Mouse (Mus musculus): ENCODE results near the gene Rfx7. TPM values are rescaled to one million over a fixed set of nuclear protein-coding genes. Genes with fewer than 3 reads are reported as not detected.

Gene Rfx7
- polyA plus RNA-seq, 1 experiment from 2014 or later, result 14.9 TPM

- Histone ChIP-seq H3K4me2 (ENCODE audit: low read length) (peak overlapping the region; percentile 79), H3K9ac (ENCODE audit: low read depth, low read length) (peak overlapping the region; percentile 96), H3K4me3 (ENCODE audit: low read depth, low read length) (peak overlapping the region; percentile 94), H3K27ac (ENCODE audit: low read length) (peak overlapping the region; percentile 100), H3K27me3 (ENCODE audit: control insufficient read depth, insufficient read depth, low read depth, low read length) (no peaks in the 10 kb centered on the region), H3K4me1 (ENCODE audit: control insufficient read depth, insufficient read depth, low read length) (peaks cover 18% of the 10 kb centered on the region), H3K36me3 (ENCODE audit: control insufficient read depth, insufficient read depth, low read length) (no peaks in the 10 kb centered on the region), H3K9me3 (replicated peaks; ENCODE audit: control insufficient read depth, low read length, poor library complexity, severe bottlenecking) (no peaks in the 10 kb centered on the region)
- WGBS, result 0% methylated on average over 2 of the region's 2 CpGs
- peak; percentile 12 for ATAC-seq
Measured at GRCm38 (mm10) chr9:72533089-72533415, 1.0 kb downstream of the Rfx7 start.

- ATAC-seq, result no peak
Measured at GRCm38 (mm10) chr9:72534985-72535384, 2.9 kb downstream of the Rfx7 start.

GRCm38 (mm10) chr9:72535394-72535793, 3.4 kb downstream of the Rfx7 start:
- Histone ChIP-seq H3K9ac (ENCODE audit: low read depth, low read length) (no peak overlapping the region), H3K36me3 (ENCODE audit: control insufficient read depth, insufficient read depth, low read length) (no peaks in the 10 kb centered on the region), H3K4me3 (ENCODE audit: low read depth, low read length) (no peak overlapping the region), H3K4me1 (ENCODE audit: control insufficient read depth, insufficient read depth, low read length) (peaks cover 12% of the 10 kb centered on the region), H3K4me2 (ENCODE audit: low read length) (peak overlapping the region; percentile 36; the same call in 1 of the 2 replicates), H3K9me3 (replicated peaks; ENCODE audit: control insufficient read depth, low read length, poor library complexity, severe bottlenecking) (no peaks in the 10 kb centered on the region), H3K27ac (ENCODE audit: low read length) (no peak overlapping the region), H3K27me3 (ENCODE audit: control insufficient read depth, insufficient read depth, low read depth, low read length) (no peaks in the 10 kb centered on the region)
- WGBS, result 77% methylated on average over 3 of the region's 3 CpGs
- no peak for ATAC-seq

More at GRCm38 (mm10) chr9:72534985-72535384, 2.9 kb downstream of the Rfx7 start:
- Histone ChIP-seq H3K27ac (ENCODE audit: low read length) (no peak overlapping the region), H3K4me2 (ENCODE audit: low read length) (peak overlapping the region; percentile 48; the same call in 1 of the 2 replicates), H3K9ac (ENCODE audit: low read depth, low read length) (no peak overlapping the region), H3K36me3 (ENCODE audit: control insufficient read depth, insufficient read depth, low read length) (no peaks in the 10 kb centered on the region), H3K4me3 (ENCODE audit: low read depth, low read length) (peak overlapping the region; percentile 24), H3K4me1 (ENCODE audit: control insufficient read depth, insufficient read depth, low read length) (peaks cover 16% of the 10 kb centered on the region), H3K27me3 (ENCODE audit: control insufficient read depth, insufficient read depth, low read depth, low read length) (no peaks in the 10 kb centered on the region), H3K9me3 (replicated peaks; ENCODE audit: control insufficient read depth, low read length, poor library complexity, severe bottlenecking) (no peaks in the 10 kb centered on the region)
- WGBS, result 85% methylated on average over 2 of the region's 2 CpGs

GRCm38 (mm10) chr9:72537086-72537485, 5.0 kb downstream of the Rfx7 start:
- H3K4me2 ChIP-seq (ENCODE audit: low read length), result no peak overlapping the region
- no peak for ATAC-seq
- no peaks in the 10 kb centered on the region for H3K9me3 ChIP-seq (replicated peaks; ENCODE audit: control insufficient read depth, low read length, poor library complexity, severe bottlenecking)
- H3K4me1 ChIP-seq (ENCODE audit: control insufficient read depth, insufficient read depth, low read length), result peaks cover 4% of the 10 kb centered on the region; the same call in 1 of the 2 replicates
- no peak overlapping the region for H3K9ac ChIP-seq (ENCODE audit: low read depth, low read length)
- H3K36me3 ChIP-seq (ENCODE audit: control insufficient read depth, insufficient read depth, low read length), result no peaks in the 10 kb centered on the region
- WGBS, result 42% methylated on average over 1 of the region's 1 CpGs
- no peaks in the 10 kb centered on the region for H3K27me3 ChIP-seq (ENCODE audit: control insufficient read depth, insufficient read depth, low read depth, low read length)
- H3K27ac ChIP-seq (ENCODE audit: low read length), result no peak overlapping the region
- H3K4me3 ChIP-seq (ENCODE audit: low read depth, low read length), result no peak overlapping the region

GRCm38 (mm10) chr9:72543590-72543989, 11.6 kb downstream of the Rfx7 start:
- Histone ChIP-seq H3K4me3 (ENCODE audit: low read depth, low read length) (no peak overlapping the region), H3K27ac (ENCODE audit: low read length) (no peak overlapping the region), H3K9me3 (replicated peaks; ENCODE audit: control insufficient read depth, low read length, poor library complexity, severe bottlenecking) (no peaks in the 10 kb centered on the region), H3K27me3 (ENCODE audit: control insufficient read depth, insufficient read depth, low read depth, low read length) (no peaks in the 10 kb centered on the region), H3K4me1 (ENCODE audit: control insufficient read depth, insufficient read depth, low read length) (no peaks in the 10 kb centered on the region), H3K4me2 (ENCODE audit: low read length) (no peak overlapping the region), H3K36me3 (ENCODE audit: control insufficient read depth, insufficient read depth, low read length) (no peaks in the 10 kb centered on the region), H3K9ac (ENCODE audit: low read depth, low read length) (no peak overlapping the region)
- no peak for ATAC-seq

- Histone ChIP-seq H3K4me3 (ENCODE audit: low read depth, low read length) (no peak overlapping the region), H3K27ac (ENCODE audit: low read length) (no peak overlapping the region), H3K27me3 (ENCODE audit: control insufficient read depth, insufficient read depth, low read depth, low read length) (no peaks in the 10 kb centered on the region), H3K9ac (ENCODE audit: low read depth, low read length) (no peak overlapping the region), H3K36me3 (ENCODE audit: control insufficient read depth, insufficient read depth, low read length) (no peaks in the 10 kb centered on the region), H3K9me3 (replicated peaks; ENCODE audit: control insufficient read depth, low read length, poor library complexity, severe bottlenecking) (no peaks in the 10 kb centered on the region), H3K4me1 (ENCODE audit: control insufficient read depth, insufficient read depth, low read length) (0 out of 2 replicates have a peak, but pooled peaks cover 2% of the 10 kb centered on the region), H3K4me2 (ENCODE audit: low read length) (no peak overlapping the region)
- 97% methylated on average over 1 of the region's 1 CpGs for WGBS
- no peak for ATAC-seq
Measured at GRCm38 (mm10) chr9:72558780-72559179, 26.7 kb downstream of the Rfx7 start.

- Histone ChIP-seq H3K4me1 (ENCODE audit: control insufficient read depth, insufficient read depth, low read length) (0 out of 2 replicates have a peak, but pooled peaks cover 2% of the 10 kb centered on the region), H3K27ac (ENCODE audit: low read length) (no peak overlapping the region), H3K27me3 (ENCODE audit: control insufficient read depth, insufficient read depth, low read depth, low read length) (no peaks in the 10 kb centered on the region), H3K9me3 (replicated peaks; ENCODE audit: control insufficient read depth, low read length, poor library complexity, severe bottlenecking) (no peaks in the 10 kb centered on the region), H3K4me3 (ENCODE audit: low read depth, low read length) (no peak overlapping the region), H3K4me2 (ENCODE audit: low read length) (no peak overlapping the region), H3K36me3 (ENCODE audit: control insufficient read depth, insufficient read depth, low read length) (no peaks in the 10 kb centered on the region), H3K9ac (ENCODE audit: low read depth, low read length) (no peak overlapping the region)
- no peak for ATAC-seq
- WGBS, result 92% methylated on average over 2 of the region's 2 CpGs
Measured at GRCm38 (mm10) chr9:72560316-72560715, 28.3 kb downstream of the Rfx7 start.

- H3K36me3 ChIP-seq (ENCODE audit: control insufficient read depth, insufficient read depth, low read length), result no peaks in the 10 kb centered on the region
- H3K4me3 ChIP-seq (ENCODE audit: low read depth, low read length), result no peak overlapping the region
- H3K4me1 ChIP-seq (ENCODE audit: control insufficient read depth, insufficient read depth, low read length), result 0 out of 2 replicates have a peak, but pooled peaks cover 2% of the 10 kb centered on the region
- no peaks in the 10 kb centered on the region for H3K9me3 ChIP-seq (replicated peaks; ENCODE audit: control insufficient read depth, low read length, poor library complexity, severe bottlenecking)
- 93% methylated on average over 3 of the region's 3 CpGs for WGBS
- no peak overlapping the region for H3K27ac ChIP-seq (ENCODE audit: low read length)
- ATAC-seq, result no peak
- H3K9ac ChIP-seq (ENCODE audit: low read depth, low read length), result no peak overlapping the region
- no peak overlapping the region for H3K4me2 ChIP-seq (ENCODE audit: low read length)
- H3K27me3 ChIP-seq (ENCODE audit: control insufficient read depth, insufficient read depth, low read depth, low read length), result no peaks in the 10 kb centered on the region
Measured at GRCm38 (mm10) chr9:72563277-72563676, 31.2 kb downstream of the Rfx7 start.

GRCm38 (mm10) chr9:72567116-72567515, 35.1 kb downstream of the Rfx7 start:
- no peaks in the 10 kb centered on the region for H3K9me3 ChIP-seq (replicated peaks; ENCODE audit: control insufficient read depth, low read length, poor library complexity, severe bottlenecking)
- H3K27me3 ChIP-seq (ENCODE audit: control insufficient read depth, insufficient read depth, low read depth, low read length), result no peaks in the 10 kb centered on the region
- no peaks in the 10 kb centered on the region for H3K4me1 ChIP-seq (ENCODE audit: control insufficient read depth, insufficient read depth, low read length)
- H3K4me3 ChIP-seq (ENCODE audit: low read depth, low read length), result no peak overlapping the region
- no peak overlapping the region for H3K9ac ChIP-seq (ENCODE audit: low read depth, low read length)
- no peak overlapping the region for H3K4me2 ChIP-seq (ENCODE audit: low read length)
- no peaks in the 10 kb centered on the region for H3K36me3 ChIP-seq (ENCODE audit: control insufficient read depth, insufficient read depth, low read length)
- no peak overlapping the region for H3K27ac ChIP-seq (ENCODE audit: low read length)
- ATAC-seq, result no peak
- 48% methylated on average over 2 of the region's 2 CpGs for WGBS
